Mouse (Mus musculus): ENCODE measurements around the gene Riox1. TPM values are rescaled to one million over a fixed set of nuclear protein-coding genes. Genes with fewer than 3 reads are reported as not detected.
"Not testable (repeated sequence)": the region's sequence is repeated elsewhere in the genome, so short reads cannot be mapped to it uniquely, and the experiment has no call there.

Gene Riox1
- polyA plus RNA-seq, 1 experiment, result 0.49 TPM

- H3K27me3 ChIP-seq (ENCODE audit: control insufficient read depth), result peaks cover 5% of the 10 kb centered on the region
- peaks cover 22% of the 10 kb centered on the region for H3K4me1 ChIP-seq (ENCODE audit: control insufficient read depth)
- H3K9me3 ChIP-seq (ENCODE audit: control insufficient read depth, low read length), result no peaks in the 10 kb centered on the region
- H3K36me3 ChIP-seq (ENCODE audit: control insufficient read depth), result no peaks in the 10 kb centered on the region
- no peak for TF ChIP-seq GATA1 (IDR thresholded peaks at IDR 0.05; ENCODE audit: low read length)
- no peak overlapping the region for H3K4me3 ChIP-seq (replicated peaks)
These were observed 26.9 kb upstream of the Riox1 start for GRCm38 (mm10) chr12:83923486-83923859.

GRCm38 (mm10) chr12:83924332-83924731, 26.1 kb upstream of the Riox1 start:
- H3K36me3 ChIP-seq (ENCODE audit: control insufficient read depth), result no peaks in the 10 kb centered on the region
- no peak for TF ChIP-seq GATA1 (IDR thresholded peaks at IDR 0.05; ENCODE audit: low read length)
- no peak for TF ChIP-seq TAL1 (IDR thresholded peaks at IDR 0.05; ENCODE audit: low read length)
- no peak overlapping the region for H3K4me3 ChIP-seq (replicated peaks)
- peaks cover 22% of the 10 kb centered on the region for H3K4me1 ChIP-seq (ENCODE audit: control insufficient read depth)
- H3K9me3 ChIP-seq (ENCODE audit: control insufficient read depth, low read length), result no peaks in the 10 kb centered on the region
- peaks cover 8% of the 10 kb centered on the region for H3K27me3 ChIP-seq (ENCODE audit: control insufficient read depth)

GRCm38 (mm10) chr12:83925160-83925703, 25.2 kb upstream of the Riox1 start:
- H3K4me1 ChIP-seq (ENCODE audit: control insufficient read depth), result peaks cover 20% of the 10 kb centered on the region
- no peak for TF ChIP-seq GATA1 (IDR thresholded peaks at IDR 0.05; ENCODE audit: low read length)
- TF ChIP-seq TAL1 (IDR thresholded peaks at IDR 0.05; ENCODE audit: low read length), result no peak
- H3K4me3 ChIP-seq (replicated peaks), result no peak overlapping the region
- no peaks in the 10 kb centered on the region for H3K36me3 ChIP-seq (ENCODE audit: control insufficient read depth)
- H3K9me3 ChIP-seq (ENCODE audit: control insufficient read depth, low read length), result no peaks in the 10 kb centered on the region
- H3K27me3 ChIP-seq (ENCODE audit: control insufficient read depth), result peaks cover 8% of the 10 kb centered on the region

- Histone ChIP-seq H3K4me1 (ENCODE audit: control insufficient read depth) (peaks cover 13% of the 10 kb centered on the region), H3K9me3 (ENCODE audit: control insufficient read depth, low read length) (no peaks in the 10 kb centered on the region), H3K4me3 (replicated peaks) (no peak overlapping the region), H3K36me3 (ENCODE audit: control insufficient read depth) (no peaks in the 10 kb centered on the region), H3K27me3 (ENCODE audit: control insufficient read depth) (peaks cover 3% of the 10 kb centered on the region; the same call in 1 of the 2 replicates)
- TF ChIP-seq GATA1 (IDR thresholded peaks at IDR 0.05; ENCODE audit: low read length) (no peak), TAL1 (IDR thresholded peaks at IDR 0.05; ENCODE audit: low read length) (no peak)
These were observed 24.3 kb upstream of the Riox1 start for GRCm38 (mm10) chr12:83926061-83926460.

- Histone ChIP-seq H3K4me3 (replicated peaks) (no peak overlapping the region), H3K27me3 (ENCODE audit: control insufficient read depth) (peaks cover 4% of the 10 kb centered on the region; the same call in 1 of the 2 replicates), H3K4me1 (ENCODE audit: control insufficient read depth) (peaks cover 8% of the 10 kb centered on the region), H3K36me3 (ENCODE audit: control insufficient read depth) (no peaks in the 10 kb centered on the region), H3K9me3 (ENCODE audit: control insufficient read depth, low read length) (no peaks in the 10 kb centered on the region)
- no peak for TF ChIP-seq GATA1 (IDR thresholded peaks at IDR 0.05; ENCODE audit: low read length)
- TF ChIP-seq TAL1 (IDR thresholded peaks at IDR 0.05; ENCODE audit: low read length), result no peak
These were observed 22.7 kb upstream of the Riox1 start for GRCm38 (mm10) chr12:83927747-83928146.

- TF ChIP-seq GATA1 (IDR thresholded peaks at IDR 0.05; ENCODE audit: low read length), result no peak
- no peak for TF ChIP-seq TAL1 (IDR thresholded peaks at IDR 0.05; ENCODE audit: low read length)
- no peak overlapping the region for H3K4me3 ChIP-seq (replicated peaks)
- H3K27me3 ChIP-seq (ENCODE audit: control insufficient read depth), result peaks cover 5% of the 10 kb centered on the region; the same call in 1 of the 2 replicates
- H3K36me3 ChIP-seq (ENCODE audit: control insufficient read depth), result no peaks in the 10 kb centered on the region
- no peaks in the 10 kb centered on the region; the same call in 1 of the 2 replicates for H3K9me3 ChIP-seq (ENCODE audit: control insufficient read depth, low read length)
- no peaks in the 10 kb centered on the region; the same call in 1 of the 2 replicates for H3K4me1 ChIP-seq (ENCODE audit: control insufficient read depth)
These were observed 21.1 kb upstream of the Riox1 start for GRCm38 (mm10) chr12:83929186-83929804.

DNA sequence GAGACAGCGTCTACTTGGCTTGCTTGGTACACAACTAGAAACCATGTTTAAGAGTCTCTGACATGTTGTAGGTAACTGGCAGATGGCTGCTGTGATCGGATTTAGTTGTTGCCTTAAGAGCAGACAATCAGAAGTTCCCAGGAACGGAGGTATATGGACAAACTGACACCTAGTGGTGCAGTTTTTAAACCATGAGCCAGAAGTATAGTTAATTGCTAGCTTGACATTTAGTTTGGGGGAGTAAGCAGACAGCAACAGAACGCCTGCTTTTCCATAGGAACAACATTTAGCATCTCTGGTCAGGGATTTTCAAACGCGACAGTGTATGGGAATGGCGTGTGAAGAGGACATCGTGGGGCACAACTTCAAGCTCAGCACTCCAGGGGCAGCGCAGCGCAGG, 12.8 kb upstream of the Riox1 start:
- TF ChIP-seq TAL1 (IDR thresholded peaks at IDR 0.05; ENCODE audit: low read length), result no peak
- Histone ChIP-seq H3K9me3 (ENCODE audit: control insufficient read depth, low read length) (no peaks in the 10 kb centered on the region; the same call in 1 of the 2 replicates), H3K4me3 (replicated peaks) (no peak overlapping the region), H3K4me1 (ENCODE audit: control insufficient read depth) (peaks cover 28% of the 10 kb centered on the region), H3K36me3 (ENCODE audit: control insufficient read depth) (no peaks in the 10 kb centered on the region), H3K27me3 (ENCODE audit: control insufficient read depth) (0 out of 2 replicates have a peak, but pooled peaks cover 2% of the 10 kb centered on the region)

GRCm38 (mm10) chr12:83938592-83938991, 11.8 kb upstream of the Riox1 start:
- not testable (repeated sequence) for H3K27me3 ChIP-seq (ENCODE audit: control insufficient read depth); H3K9me3 ChIP-seq (ENCODE audit: control insufficient read depth, low read length); H3K36me3 ChIP-seq (ENCODE audit: control insufficient read depth)

DNA sequence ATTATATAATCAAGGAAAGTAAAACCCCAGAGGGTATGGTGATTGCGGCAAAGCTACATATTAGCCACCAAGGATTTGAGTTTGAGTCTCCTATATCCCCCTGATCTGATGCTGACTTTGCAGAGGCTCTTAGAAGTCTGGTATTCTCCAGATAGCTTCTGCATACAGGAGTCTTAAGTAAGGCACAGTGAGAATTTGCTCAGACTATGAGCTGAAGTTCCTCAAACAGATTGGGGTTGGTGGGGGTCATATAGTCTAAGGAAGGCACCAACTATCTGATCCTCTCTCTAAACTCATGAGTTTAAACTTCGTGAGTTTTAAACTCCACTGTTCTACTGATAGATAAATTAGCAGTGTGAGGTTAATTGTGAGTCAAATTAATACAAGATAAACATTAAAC, 11.1 kb upstream of the Riox1 start:
- no peak overlapping the region for H3K4me3 ChIP-seq (replicated peaks)
- peaks cover 28% of the 10 kb centered on the region for H3K4me1 ChIP-seq (ENCODE audit: control insufficient read depth)
- no peaks in the 10 kb centered on the region for H3K27me3 ChIP-seq (ENCODE audit: control insufficient read depth)
- TF ChIP-seq GATA1 (IDR thresholded peaks at IDR 0.05; ENCODE audit: low read length) (no peak), TAL1 (IDR thresholded peaks at IDR 0.05; ENCODE audit: low read length) (no peak)
- H3K9me3 ChIP-seq (ENCODE audit: control insufficient read depth, low read length), result no peaks in the 10 kb centered on the region; the same call in 1 of the 2 replicates
- no peaks in the 10 kb centered on the region for H3K36me3 ChIP-seq (ENCODE audit: control insufficient read depth)

More at GRCm38 (mm10) chr12:83938592-83938991, 11.8 kb upstream of the Riox1 start:
- not testable (repeated sequence) for H3K4me3 ChIP-seq (replicated peaks)
- H3K4me1 ChIP-seq (ENCODE audit: control insufficient read depth), result peaks cover 28% of the 10 kb centered on the region

GRCm38 (mm10) chr12:83940031-83940430, 10.4 kb upstream of the Riox1 start:
- Histone ChIP-seq H3K4me3 (replicated peaks) (no peak overlapping the region), H3K4me1 (ENCODE audit: control insufficient read depth) (peaks cover 28% of the 10 kb centered on the region), H3K27me3 (ENCODE audit: control insufficient read depth) (no peaks in the 10 kb centered on the region), H3K9me3 (ENCODE audit: control insufficient read depth, low read length) (no peaks in the 10 kb centered on the region), H3K36me3 (ENCODE audit: control insufficient read depth) (no peaks in the 10 kb centered on the region)
- no peak for TF ChIP-seq GATA1 (IDR thresholded peaks at IDR 0.05; ENCODE audit: low read length)
- no peak for TF ChIP-seq TAL1 (IDR thresholded peaks at IDR 0.05; ENCODE audit: low read length)

Data from erythroblast, embryonic 14.5 days (primary cell).